Comparison of ENCODE assay signal across 8 mouse cellular contexts in the genomic region with DNA sequence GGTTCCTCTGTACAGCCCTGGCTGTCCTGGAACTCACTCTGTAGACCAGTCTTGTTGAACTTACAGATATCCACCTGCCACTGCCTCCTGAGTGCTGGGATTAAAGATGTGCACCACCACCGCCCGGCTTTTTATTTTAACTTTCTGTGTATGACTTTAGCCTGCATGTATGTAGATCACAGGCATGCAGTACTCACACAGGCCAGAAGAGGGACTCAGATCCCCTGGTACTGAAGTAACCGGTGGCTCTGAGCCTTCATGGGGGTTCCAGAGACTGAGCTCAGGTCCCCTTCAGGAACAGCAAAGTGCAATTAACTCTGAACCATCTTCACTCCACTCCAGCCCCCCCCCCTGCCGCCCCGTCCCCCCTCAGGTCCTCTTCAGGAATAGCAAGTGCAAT. TPM values are rescaled to one million over a fixed set of nuclear protein-coding genes. Genes with fewer than 3 reads are reported as not detected.
DNase-seq lines count a peak whose midpoint lies in the region; ATAC-seq and TF ChIP-seq lines count a peak whose summit lies in the region.

No protein-coding gene starts in this region.

- H3K4me1 ChIP-seq in heart, embryonic 10.5 days: peaks cover 4% of the 10 kb centered on the region; the same call in 1 of the 2 replicates
- peaks cover 8% of the 10 kb centered on the region; the same call in 1 of the 2 replicates for H3K4me1 ChIP-seq in thymus, adult 2 months (replicated peaks; ENCODE audit: control insufficient read depth, insufficient read depth, low read length)
- peaks cover 6% of the 10 kb centered on the region for H3K4me1 ChIP-seq in liver, embryonic 13.5 days (replicated peaks)
- no peaks in the 10 kb centered on the region for H3K4me1 ChIP-seq in intestine, embryonic 16.5 days (ENCODE audit: control insufficient read depth, insufficient read depth, low read length)

- H3K9me3 ChIP-seq in heart, embryonic 10.5 days: no peaks in the 10 kb centered on the region
- H3K9me3 ChIP-seq in liver, embryonic 13.5 days (replicated peaks): no peaks in the 10 kb centered on the region
- H3K9me3 ChIP-seq in intestine, embryonic 16.5 days (ENCODE audit: control insufficient read depth, low read length): no peaks in the 10 kb centered on the region

- H3K4me2 ChIP-seq in liver, embryonic 13.5 days: no peak overlapping the region
- no peak overlapping the region for H3K4me2 ChIP-seq in intestine, embryonic 16.5 days (ENCODE audit: low read depth, low read length)

- no peak for TF ChIP-seq POLR2A in thymus, adult 2 months (IDR thresholded peaks at IDR 0.05; ENCODE audit: control insufficient read depth, extremely low read depth, insufficient read depth, low read length, poor library complexity)

- TF ChIP-seq CTCF in thymus, adult 2 months (IDR thresholded peaks at IDR 0.05; ENCODE audit: borderline replicate concordance, control insufficient read depth, extremely low read depth, insufficient read depth, low read length, poor library complexity): no peak

- H3K36me3 ChIP-seq in heart, embryonic 10.5 days: no peaks in the 10 kb centered on the region
- no peaks in the 10 kb centered on the region for H3K36me3 ChIP-seq in thymus, adult 2 months (ENCODE audit: control insufficient read depth, insufficient read depth, low read length)
- no peaks in the 10 kb centered on the region for H3K36me3 ChIP-seq in liver, embryonic 13.5 days
- no peaks in the 10 kb centered on the region for H3K36me3 ChIP-seq in intestine, embryonic 16.5 days (ENCODE audit: control insufficient read depth, insufficient read depth, low read length)

- peak; percentile 14 to 48 for DNase-seq in heart, adult 18-20 months
- no peak for DNase-seq in heart, embryonic 10.5 days (ENCODE audit: low spot score)
- DNase-seq in thymus, adult 2 months: peak; percentile 51
- DNase-seq in thymus, adult 18-20 months: no peak
- DNase-seq in embryo, embryonic 10 days (ENCODE audit: low spot score): peak; percentile 82
- peak; percentile 44 for DNase-seq in liver, embryonic 13.5 days
- DNase-seq in thymus, postnatal 10 days (ENCODE audit: low spot score in 2 of 2): peak; percentile 35 to 56

- ATAC-seq in liver, embryonic 13.5 days (ENCODE audit: low read depth): no peak; the same call in 1 of the 2 replicates
- ATAC-seq in intestine, embryonic 16.5 days: no peak

- H3K27ac ChIP-seq in heart, embryonic 10.5 days: no peak overlapping the region
- H3K27ac ChIP-seq in thymus, adult 2 months (ENCODE audit: control insufficient read depth, insufficient read depth, low read length): no peak overlapping the region
- H3K27ac ChIP-seq in liver, embryonic 13.5 days: no peak overlapping the region
- no peak overlapping the region for H3K27ac ChIP-seq in intestine, embryonic 16.5 days (ENCODE audit: low read length)

- peaks cover 9% of the 10 kb centered on the region for H3K27me3 ChIP-seq in heart, embryonic 10.5 days (ENCODE audit: insufficient read depth, poor library complexity, severe bottlenecking)
- H3K27me3 ChIP-seq in thymus, adult 2 months (ENCODE audit: control insufficient read depth, insufficient read depth, low read length): no peaks in the 10 kb centered on the region
- peaks cover 38% of the 10 kb centered on the region for H3K27me3 ChIP-seq in liver, embryonic 13.5 days
- H3K27me3 ChIP-seq in intestine, embryonic 16.5 days (replicated peaks; ENCODE audit: control insufficient read depth, insufficient read depth, low read length): no peaks in the 10 kb centered on the region

- H3K4me3 ChIP-seq in heart, embryonic 10.5 days: no peak overlapping the region
- no peak overlapping the region for H3K4me3 ChIP-seq in thymus, adult 2 months (ENCODE audit: control insufficient read depth, insufficient read depth, low read length)
- H3K4me3 ChIP-seq in liver, embryonic 13.5 days (replicated peaks): no peak overlapping the region
- no peak overlapping the region for H3K4me3 ChIP-seq in intestine, embryonic 16.5 days (ENCODE audit: low read length)

- WGBS in heart, embryonic 10.5 days: 42% methylated on average over 5 of the region's 5 CpGs
- 76% methylated on average over 5 of the region's 5 CpGs for WGBS in thymus, adult 2 months
- 34% methylated on average over 5 of the region's 5 CpGs for WGBS in liver, embryonic 13.5 days (ENCODE audit: insufficient replicate concordance)
- 49% methylated on average over 5 of the region's 5 CpGs for WGBS in intestine, embryonic 16.5 days

- H3K9ac ChIP-seq in liver, embryonic 13.5 days: no peak overlapping the region
- H3K9ac ChIP-seq in intestine, embryonic 16.5 days (ENCODE audit: low read depth, low read length): no peak overlapping the region

RNA-seq across cellular contexts. Expression of a gene that starts 25.5 kb away (rescaled TPM):
- under 1 TPM; 0.27 to 0.64 TPM for total RNA-seq in heart, adult 18-20 months (2021)
- polyA plus RNA-seq in heart, embryonic 10.5 days (2016; fragmentation: Nextera tagmentation; extraction: Ambion mirVana): 0.09 TPM in 1 of 2 replicates, not detected in the other
- 0.24 and 0.34 TPM in 2 replicates for polyA plus RNA-seq in thymus, adult 2 months (2012; rRNA removed)
- 0.15 and 0.16 TPM in 2 replicates for polyA plus RNA-seq in liver, embryonic 13.5 days (2015; fragmentation: Nextera tagmentation; extraction: Ambion mirVana)
- 0.07 TPM in 1 of 2 replicates, not detected in the other for polyA plus RNA-seq in intestine, embryonic 16.5 days (2015; fragmentation: Nextera tagmentation; extraction: Ambion mirVana)

RNA-seq across cellular contexts. Expression of a gene that starts 25.6 kb away (rescaled TPM):
- not detected for total RNA-seq in heart, adult 18-20 months (2021)
- not detected in 2 replicates for polyA plus RNA-seq in heart, embryonic 10.5 days (2016; fragmentation: Nextera tagmentation; extraction: Ambion mirVana)
- polyA plus RNA-seq in thymus, adult 2 months (2012; rRNA removed): 0.07 TPM in 1 of 2 replicates, not detected in the other
- polyA plus RNA-seq in liver, embryonic 13.5 days (2015; fragmentation: Nextera tagmentation; extraction: Ambion mirVana): not detected in 2 replicates
- 0.04 TPM in 1 of 2 replicates, not detected in the other for polyA plus RNA-seq in intestine, embryonic 16.5 days (2015; fragmentation: Nextera tagmentation; extraction: Ambion mirVana)

RNA-seq across cellular contexts. Expression of a gene that starts 32.5 kb away (rescaled TPM):
- 10 to 100 TPM; 38.0 to 41.4 TPM for total RNA-seq in heart, adult 18-20 months (2021)
- polyA plus RNA-seq in heart, embryonic 10.5 days (2016; fragmentation: Nextera tagmentation; extraction: Ambion mirVana): 25.5 and 28.4 TPM in 2 replicates
- 14.6 and 27.8 TPM in 2 replicates for polyA plus RNA-seq in thymus, adult 2 months (2012; rRNA removed)
- polyA plus RNA-seq in liver, embryonic 13.5 days (2015; fragmentation: Nextera tagmentation; extraction: Ambion mirVana): 1.6 and 1.8 TPM in 2 replicates
- polyA plus RNA-seq in intestine, embryonic 16.5 days (2015; fragmentation: Nextera tagmentation; extraction: Ambion mirVana): 41.9 and 42.3 TPM in 2 replicates

RNA-seq across cellular contexts. Expression of a gene that starts 57.8 kb away (rescaled TPM):
- 10 to 100 TPM; 12.5 to 14.2 TPM for total RNA-seq in heart, adult 18-20 months (2021)
- polyA plus RNA-seq in heart, embryonic 10.5 days (2016; fragmentation: Nextera tagmentation; extraction: Ambion mirVana): 16.1 and 21.6 TPM in 2 replicates
- 22.3 and 23.5 TPM in 2 replicates for polyA plus RNA-seq in thymus, adult 2 months (2012; rRNA removed)
- polyA plus RNA-seq in liver, embryonic 13.5 days (2015; fragmentation: Nextera tagmentation; extraction: Ambion mirVana): 2.1 TPM in 2 replicates
- polyA plus RNA-seq in intestine, embryonic 16.5 days (2015; fragmentation: Nextera tagmentation; extraction: Ambion mirVana): 17.5 and 18.5 TPM in 2 replicates

Comparison
In these comparisons a context has a peak if more than half of its experiments do, and no peak if none do; other contexts are left out.
1. DNase-seq: peak in heart, adult 18-20 months (2 of 2), thymus, adult 2 months (single experiment), embryo, embryonic 10 days (single experiment), liver, embryonic 13.5 days (single experiment) and thymus, postnatal 10 days (2 of 2); none in heart, embryonic 10.5 days (single experiment) and thymus, adult 18-20 months (0 of 2).